Mouse (Mus musculus): ENCODE measurements around the gene Tppp2.

Tppp2 gene

GRCm38 (mm10) chr14:51942236-51942635, 24.0 kb downstream of the Tppp2 start:
- in situ Hi-C loops (cut with MboI), result no loop called here

DNA sequence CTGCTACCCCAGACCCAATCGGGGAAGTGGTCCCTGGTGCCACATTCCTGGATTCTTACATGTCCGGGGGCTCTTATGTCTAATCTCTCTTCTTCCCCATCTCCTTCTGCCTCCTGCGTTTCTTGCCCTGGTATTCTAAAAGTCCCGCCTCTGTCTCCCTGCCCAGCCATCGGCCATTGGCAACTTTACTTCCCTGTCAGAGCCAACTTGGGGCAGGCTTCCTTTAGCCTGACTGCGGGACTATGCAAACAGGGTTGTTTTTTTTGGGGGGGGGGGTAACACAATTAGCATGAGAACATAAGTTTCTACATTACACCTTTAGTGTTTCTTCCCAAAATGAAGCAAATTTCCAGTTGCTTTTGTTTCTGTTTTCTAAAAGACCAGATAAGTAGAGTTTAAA, 25.1 kb downstream of the Tppp2 start:
- in situ Hi-C loops (cut with MboI), result no loop called here

- in situ Hi-C loops (cut with MboI), result no loop called here
Measured at GRCm38 (mm10) chr14:51960316-51960715, 42.1 kb downstream of the Tppp2 start.

DNA sequence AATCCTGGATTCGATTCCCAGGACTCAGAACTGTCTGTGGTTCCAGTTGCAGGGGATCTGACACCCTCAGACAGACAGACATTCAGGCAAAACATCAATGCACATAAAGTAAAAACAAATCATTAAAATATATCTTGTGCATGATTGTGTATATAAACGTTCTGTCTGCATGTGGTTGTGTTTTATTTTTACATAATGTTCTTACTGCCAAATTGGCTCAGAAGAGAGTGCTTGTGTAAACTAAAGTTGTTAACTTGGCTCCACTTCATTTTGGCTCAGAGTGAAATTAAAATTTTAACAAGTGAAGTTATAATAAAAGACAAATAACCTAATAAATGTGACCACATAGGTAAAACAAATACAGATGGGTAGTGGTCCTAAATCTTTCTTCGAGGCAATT, 49.2 kb downstream of the Tppp2 start:
- in situ Hi-C loops (cut with MboI), result no loop called here

Data from mature B cell (primary cell).